Mouse (Mus musculus) cerebral cortex, adult 2 months (tissue): ENCODE data around the gene Vmn1r137.

Experiments
- WGBS: fragments of 180-500 bp; shearing (Covaris S2); methylation state at CpG from one replicate; pipeline ENCODE4 v1.1.7; 2018; 5-methylcytosine and 5-hydroxymethylcytosine counted together

The Vmn1r137 gene

DNA sequence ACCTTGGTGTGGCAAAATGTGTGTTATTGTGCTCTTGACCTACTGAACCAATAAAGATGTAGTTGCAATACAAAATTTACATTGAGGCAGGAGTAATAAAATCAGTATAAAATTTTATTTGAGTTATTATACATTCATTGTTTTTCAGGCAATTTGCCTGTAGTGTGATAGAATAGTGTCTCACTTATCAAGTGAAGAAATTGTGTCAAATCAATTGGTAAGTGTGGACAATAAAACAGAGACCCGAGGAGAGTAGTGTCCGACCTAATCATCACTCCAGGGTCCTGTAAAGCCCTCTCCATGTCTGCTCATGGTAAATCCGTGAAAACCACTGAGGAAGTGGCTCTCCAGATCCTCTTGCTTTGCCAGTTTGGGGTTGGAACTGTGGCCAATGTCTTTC lies at the start of gene Vmn1r137:
Gene Vmn1r137, plus strand, starts transcription at position 301 of the 400 bp plus-strand sequence.
- WGBS: no CpG with 5 or more reads among the region's 3 CpGs

DNA sequence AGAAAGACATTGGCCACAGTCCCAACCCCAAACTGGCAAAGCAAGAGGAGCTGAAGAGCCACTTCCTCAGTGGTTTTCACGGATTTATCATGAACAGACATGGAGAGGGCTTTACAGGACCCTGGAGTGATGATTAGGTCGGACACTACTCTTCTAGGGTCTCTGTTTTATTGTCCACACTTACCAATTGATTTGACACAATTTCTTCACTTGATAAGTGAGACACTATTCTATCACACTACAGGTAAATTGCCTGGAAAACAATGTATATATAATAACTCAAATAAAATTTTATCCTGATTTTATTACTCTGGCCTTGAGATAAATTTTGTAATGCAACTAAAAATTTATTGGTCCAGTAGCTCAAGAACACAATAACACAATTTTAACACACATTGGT lies 34.4 kb downstream of the Vmn1r137 start, which contains the start of gene Vmn1r138:
Gene Vmn1r138, minus strand, starts transcription at position 101 of the 400 bp plus-strand sequence.
- no CpG with 5 or more reads among the region's 2 CpGs for WGBS
